Mouse (Mus musculus): ENCODE measurements at regions not wholly inside any gene's neighbourhood (a gene's known extent, or its start where the extent isn't known, plus 50 kb on each side); places are given as distances from the start of the nearest gene placed in this dataset.

GRCm38 (mm10) chr1:18849038-18849437 is 253.8 kb upstream of the Tfap2d start:
- no peak for DNase-seq

GRCm38 (mm10) chr1:18857457-18857856 is 245.4 kb upstream of the Tfap2d start:
- DNase-seq: no peak

GRCm38 (mm10) chr1:18903266-18903665 is 199.6 kb upstream of the Tfap2d start:
- peak; percentile 61 for DNase-seq

GRCm38 (mm10) chr1:18903696-18904095 is 199.1 kb upstream of the Tfap2d start:
- DNase-seq: peak; percentile 83

GRCm38 (mm10) chr1:18911578-18911977 is 191.2 kb upstream of the Tfap2d start:
- DNase-seq: no peak

GRCm38 (mm10) chr1:18956276-18956675 is 146.5 kb upstream of the Tfap2d start:
- no peak for DNase-seq

- no peak for DNase-seq
Observed at GRCm38 (mm10) chr1:18956975-18957374, 145.8 kb upstream of the Tfap2d start.

GRCm38 (mm10) chr1:18961464-18961863 is 141.4 kb upstream of the Tfap2d start:
- no peak for DNase-seq

- no peak for DNase-seq
Observed at GRCm38 (mm10) chr1:18961889-18962288, 140.9 kb upstream of the Tfap2d start.

GRCm38 (mm10) chr1:18968935-18969334 is 133.9 kb upstream of the Tfap2d start:
- DNase-seq: no peak

- DNase-seq: no peak
Observed at GRCm38 (mm10) chr1:18970173-18970572, 132.6 kb upstream of the Tfap2d start.

GRCm38 (mm10) chr1:18973826-18974620 is 128.8 kb upstream of the Tfap2d start:
- no peak for DNase-seq

GRCm38 (mm10) chr1:18974860-18975439 is 127.9 kb upstream of the Tfap2d start:
- DNase-seq: no peak

- DNase-seq: no peak
Observed at GRCm38 (mm10) chr1:18975500-18975899, 127.3 kb upstream of the Tfap2d start.

GRCm38 (mm10) chr1:18976705-18977309 is 126.0 kb upstream of the Tfap2d start:
- no peak for DNase-seq

- no peak for DNase-seq
Observed at GRCm38 (mm10) chr1:18979141-18979540, 123.7 kb upstream of the Tfap2d start.

- no peak for DNase-seq
Observed at GRCm38 (mm10) chr1:19016778-19017177, 86.0 kb upstream of the Tfap2d start.
